Mouse (Mus musculus) heart, embryonic 16.5 days (tissue): ENCODE results near the gene A630076J17Rik. TPM values are rescaled to one million over a fixed set of nuclear protein-coding genes. Genes with fewer than 3 reads are reported as not detected.

Experiments
- ATAC-seq: fragments of 200-750 bp; cut with Nextera tagmentation; replicated peaks from 2 replicates; pipeline ENCODE4 v1.8.0; 2017; ENCODE audit warnings: moderate number of reproducible peaks; ENCODE audit not compliant: insufficient read depth, low FRiP score; ENCODE audit errors: extremely low read depth
- H3K27ac ChIP-seq: fragments of 300-500 bp; sonication (generic); 2 replicates; pipeline ENCODE4 v1.5.1; 2014; ENCODE audit warnings: mild to moderate bottlenecking, low read length, control low read depth, moderate library complexity
- H3K27me3 ChIP-seq: fragments of 300-500 bp; sonication (generic); 2 replicates; pipeline ENCODE4 v1.6.1; 2014; ENCODE audit warnings: low read length, mixed read lengths; ENCODE audit not compliant: control insufficient read depth, insufficient read depth
- H3K36me3 ChIP-seq: fragments of 300-500 bp; sonication (generic); 2 replicates; pipeline ENCODE4 v1.6.1; 2014; ENCODE audit not compliant: control insufficient read depth, insufficient read depth
- H3K4me1 ChIP-seq: fragments of 300-500 bp; sonication (generic); 2 replicates; pipeline ENCODE4 v1.6.1; 2014; ENCODE audit warnings: low read length, mixed read lengths; ENCODE audit not compliant: control insufficient read depth, insufficient read depth
- H3K4me2 ChIP-seq: fragments of 300-500 bp; sonication (generic); 2 replicates; pipeline ENCODE4 v1.6.1; 2014; ENCODE audit warnings: low read depth, mild to moderate bottlenecking, control low read depth, low read length
- H3K4me3 ChIP-seq: fragments of 300-500 bp; sonication (generic); 2 replicates; pipeline ENCODE4 v1.5.1; 2014; ENCODE audit warnings: mild to moderate bottlenecking, control low read depth, low read length
- H3K9ac ChIP-seq: fragments of 300-500 bp; sonication (generic); 2 replicates; pipeline ENCODE4 v1.6.1; 2014; ENCODE audit warnings: low read length, control low read depth
- H3K9me3 ChIP-seq: fragments of 300-500 bp; sonication (generic); replicated peaks from 2 replicates; pipeline ENCODE4 v1.6.1; 2016; ENCODE audit warnings: low read length; ENCODE audit not compliant: control insufficient read depth
- WGBS: fragments of 180-500 bp; shearing (Covaris S2); extraction: QIAGEN DNeasy Blood & Tissue Kit; methylation state at CpG from one replicate; pipeline ENCODE4 v1.1.7; 2014; 5-methylcytosine and 5-hydroxymethylcytosine counted together
- polyA plus RNA-seq: library from polyadenylated mRNA; unstranded; fragments of >200 nt; fragmentation: Nextera tagmentation; extraction: Ambion mirVana; gene quantifications from 2 replicates; pipeline ENCODE4 v1.2.1, GENCODE M21; 2015

The A630076J17Rik gene
- 0.24 and 0.26 TPM in 2 replicates for polyA plus RNA-seq

- Histone ChIP-seq H3K9ac (no peak within 1 kb of the TSS), H3K4me2 (no peak within 1 kb of the TSS), H3K4me1 (peaks cover 4% of the 10 kb centered on the region; the same call in 1 of the 2 replicates), H3K27ac (0 out of 2 replicates have a peak within 1 kb of the TSS, but pooled peaks have one; percentile 5), H3K4me3 (no peak within 1 kb of the TSS), H3K36me3 (no peaks in the 10 kb centered on the region), H3K27me3 (0 out of 2 replicates have a peak, but pooled peaks cover 2% of the 10 kb centered on the region), H3K9me3 (no peaks in the 10 kb centered on the region)
- 28% methylated on average over 1 of the region's 1 CpGs for WGBS
- ATAC-seq = no peak
Observed at GRCm38 (mm10) chr3:107230527-107230926, at the start of gene A630076J17Rik. Gene A630076J17Rik, plus strand, starts transcription at chr3:107230614.

- no peaks in the 10 kb centered on the region for H3K9me3 ChIP-seq
- H3K4me3 ChIP-seq = no peak overlapping the region
- no peak overlapping the region for H3K9ac ChIP-seq
- H3K4me2 ChIP-seq = no peak overlapping the region
- H3K27me3 ChIP-seq = no peaks in the 10 kb centered on the region
- H3K4me1 ChIP-seq = peaks cover 2% of the 10 kb centered on the region; the same call in 1 of the 2 replicates
- no peaks in the 10 kb centered on the region for H3K36me3 ChIP-seq
- no peak for ATAC-seq
- WGBS = 64% methylated on average over 2 of the region's 2 CpGs
- H3K27ac ChIP-seq = no peak overlapping the region
Observed at GRCm38 (mm10) chr3:107180860-107181259, 49.6 kb upstream of the A630076J17Rik start.

GRCm38 (mm10) chr3:107182756-107183155 lies 47.7 kb upstream of the A630076J17Rik start, which contains the start of gene Kcna10:
Gene Kcna10, plus strand, starts transcription at chr3:107183056.
- WGBS = 68% methylated on average over 1 of the region's 1 CpGs
- Histone ChIP-seq H3K4me3 (no peak within 1 kb of the TSS), H3K27me3 (no peaks in the 10 kb centered on the region), H3K4me1 (peaks cover 2% of the 10 kb centered on the region; the same call in 1 of the 2 replicates), H3K9me3 (no peaks in the 10 kb centered on the region), H3K36me3 (no peaks in the 10 kb centered on the region), H3K27ac (no peak within 1 kb of the TSS), H3K4me2 (no peak within 1 kb of the TSS), H3K9ac (no peak within 1 kb of the TSS)
- ATAC-seq = no peak

GRCm38 (mm10) chr3:107183178-107183577 lies 47.2 kb upstream of the A630076J17Rik start:
- no peaks in the 10 kb centered on the region for H3K27me3 ChIP-seq
- peaks cover 2% of the 10 kb centered on the region; the same call in 1 of the 2 replicates for H3K4me1 ChIP-seq
- no peak overlapping the region for H3K9ac ChIP-seq
- ATAC-seq = no peak; the same call in 1 of the 2 replicates
- WGBS = 69% methylated on average over 3 of the region's 3 CpGs
- H3K4me3 ChIP-seq = no peak overlapping the region
- no peaks in the 10 kb centered on the region for H3K36me3 ChIP-seq
- no peaks in the 10 kb centered on the region for H3K9me3 ChIP-seq
- H3K4me2 ChIP-seq = no peak overlapping the region
- no peak overlapping the region for H3K27ac ChIP-seq

GRCm38 (mm10) chr3:107185597-107185996 lies 44.8 kb upstream of the A630076J17Rik start:
- Histone ChIP-seq H3K27ac (no peak overlapping the region), H3K27me3 (no peaks in the 10 kb centered on the region), H3K36me3 (no peaks in the 10 kb centered on the region), H3K9me3 (no peaks in the 10 kb centered on the region), H3K4me3 (no peak overlapping the region), H3K4me2 (no peak overlapping the region), H3K9ac (no peak overlapping the region), H3K4me1 (peaks cover 2% of the 10 kb centered on the region; the same call in 1 of the 2 replicates)
- no peak for ATAC-seq
- 70% methylated on average over 3 of the region's 3 CpGs for WGBS

- Histone ChIP-seq H3K36me3 (no peaks in the 10 kb centered on the region), H3K9ac (no peak overlapping the region), H3K27me3 (0 out of 2 replicates have a peak, but pooled peaks cover 3% of the 10 kb centered on the region), H3K4me3 (no peak overlapping the region), H3K4me2 (no peak overlapping the region), H3K27ac (no peak overlapping the region), H3K9me3 (no peaks in the 10 kb centered on the region), H3K4me1 (peaks cover 2% of the 10 kb centered on the region; the same call in 1 of the 2 replicates)
- ATAC-seq = no peak
- 62% methylated on average over 4 of the region's 4 CpGs for WGBS
Observed at GRCm38 (mm10) chr3:107187022-107187421, 43.4 kb upstream of the A630076J17Rik start.

GRCm38 (mm10) chr3:107188226-107188899 lies 42.1 kb upstream of the A630076J17Rik start:
- 27% methylated on average over 6 of the region's 6 CpGs for WGBS
- Histone ChIP-seq H3K9me3 (no peaks in the 10 kb centered on the region), H3K4me3 (no peak overlapping the region), H3K9ac (no peak overlapping the region), H3K27ac (no peak overlapping the region), H3K4me2 (no peak overlapping the region), H3K27me3 (0 out of 2 replicates have a peak, but pooled peaks cover 3% of the 10 kb centered on the region), H3K4me1 (peaks cover 1% of the 10 kb centered on the region; the same call in 1 of the 2 replicates), H3K36me3 (no peaks in the 10 kb centered on the region)
- no peak for ATAC-seq

- ATAC-seq = no peak
- WGBS = 42% methylated on average over 9 of the region's 9 CpGs
- no peaks in the 10 kb centered on the region for H3K36me3 ChIP-seq
- no peak overlapping the region for H3K4me3 ChIP-seq
- no peak overlapping the region for H3K9ac ChIP-seq
- H3K4me2 ChIP-seq = no peak overlapping the region
- H3K27me3 ChIP-seq = no peaks in the 10 kb centered on the region
- H3K4me1 ChIP-seq = no peaks in the 10 kb centered on the region
- H3K27ac ChIP-seq = no peak overlapping the region
- H3K9me3 ChIP-seq = no peaks in the 10 kb centered on the region
Observed at GRCm38 (mm10) chr3:107201310-107202180, 28.9 kb upstream of the A630076J17Rik start.
